14 mouse cellular contexts compared by ENCODE assay signal in the genomic region with DNA sequence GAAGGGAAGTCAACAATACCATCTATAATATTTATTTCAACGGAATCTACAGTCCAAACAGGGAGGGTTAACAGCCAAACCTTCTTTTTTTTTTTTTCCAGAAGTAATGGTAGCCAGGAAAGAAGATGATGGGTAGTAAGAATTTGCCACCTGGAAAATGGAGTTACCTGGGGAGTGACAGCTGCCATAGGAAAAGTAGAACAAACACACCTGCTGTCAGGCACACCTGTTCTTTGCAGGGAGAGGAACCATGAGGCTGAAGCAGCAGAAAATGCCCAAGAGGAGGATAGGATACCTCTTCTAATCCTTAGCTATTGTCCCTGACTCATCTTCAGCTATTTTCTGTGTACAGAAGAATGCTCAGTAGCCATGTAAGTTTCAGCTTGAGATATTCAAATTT.
"Had no signal": no experiment of that assay in that cellular context is flagged by ENCODE, and none has a peak within 500 bp of the region (broad histone marks: within the 10 kb centered on the region; RNA-seq: fewer than 3 reads in every experiment).

No protein-coding gene starts in this region.

- H3K4me3 ChIP-seq: limb, embryonic 15.5 days; liver, embryonic 12.5 days; lung, embryonic 15.5 days; midbrain, embryonic 13.5 days; myocyte; neural tube, embryonic 12.5 days had no signal

- H3K4me2 ChIP-seq: limb, embryonic 15.5 days; liver, embryonic 12.5 days; lung, embryonic 15.5 days; midbrain, embryonic 13.5 days; neural tube, embryonic 12.5 days had no signal

- H3K27me3 ChIP-seq: limb, embryonic 15.5 days; liver, embryonic 12.5 days; lung, embryonic 15.5 days; midbrain, embryonic 13.5 days; neural tube, embryonic 12.5 days had no signal

- H3K9me3 ChIP-seq: limb, embryonic 15.5 days; liver, embryonic 12.5 days; lung, embryonic 15.5 days; midbrain, embryonic 13.5 days; neural tube, embryonic 12.5 days had no signal

- H3K4me1 ChIP-seq: limb, embryonic 15.5 days; liver, embryonic 12.5 days; lung, embryonic 15.5 days; midbrain, embryonic 13.5 days; neural tube, embryonic 12.5 days had no signal

- H3K36me3 ChIP-seq: limb, embryonic 15.5 days; liver, embryonic 12.5 days; lung, embryonic 15.5 days; midbrain, embryonic 13.5 days; neural tube, embryonic 12.5 days had no signal

- H3K9ac ChIP-seq: limb, embryonic 15.5 days; liver, embryonic 12.5 days; lung, embryonic 15.5 days; midbrain, embryonic 13.5 days; neural tube, embryonic 12.5 days had no signal

- H3K27ac ChIP-seq: limb, embryonic 15.5 days; liver, embryonic 12.5 days; lung, embryonic 15.5 days; midbrain, embryonic 13.5 days; neural tube, embryonic 12.5 days had no signal

- ATAC-seq: liver, embryonic 12.5 days; midbrain, embryonic 13.5 days had no signal

- DNase-seq: kidney, adult 8-10 months; kidney, postnatal 25 days; layer of hippocampus, postnatal 36 days; lung, postnatal 14 days; right cerebral cortex, postnatal 4 days; spleen, adult 18-20 months; thymus, adult 18-20 months; thymus, postnatal 25 days had no signal
